Mouse (Mus musculus): ENCODE measurements around the gene Pitx2.

DNA sequence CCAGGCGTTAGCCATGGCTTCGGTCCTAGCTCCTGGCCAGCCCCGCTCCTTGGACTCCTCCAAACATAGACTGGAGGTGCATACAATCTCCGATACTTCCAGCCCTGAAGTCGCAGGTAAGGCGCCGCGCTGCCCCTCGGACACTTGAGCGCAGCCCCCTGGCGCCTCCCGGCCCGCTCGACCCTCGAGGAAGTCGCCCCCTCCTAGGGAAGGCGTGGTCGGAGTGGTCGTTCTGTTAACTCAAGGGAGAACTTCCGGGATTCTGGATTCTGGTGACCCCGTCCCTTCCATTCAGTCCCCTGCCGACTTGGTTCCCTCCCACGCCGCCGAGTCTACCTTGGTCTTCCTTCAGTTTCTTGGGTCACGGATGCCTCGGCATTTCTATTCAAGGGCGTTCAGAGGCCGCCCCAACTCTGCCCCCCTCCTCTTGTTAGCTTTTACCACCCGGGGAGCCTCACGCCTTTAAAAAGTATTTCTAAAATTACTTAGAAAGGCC lies 15.0 kb downstream of the Pitx2 start:
- no peak for TF ChIP-seq POLR2A (IDR thresholded peaks at IDR 0.05; ENCODE audit: borderline replicate concordance, extremely low read depth, insufficient read depth, insufficient read length, poor library complexity, severe bottlenecking)
- no peak for TF ChIP-seq CTCF (IDR thresholded peaks at IDR 0.05; ENCODE audit: borderline replicate concordance, extremely low read depth, insufficient read depth, insufficient read length)

All from brain, embryonic 14.5 days (tissue).